Mouse (Mus musculus) neural tube, embryonic 13.5 days (tissue): ENCODE data around the gene Dctd. TPM values are rescaled to one million over a fixed set of nuclear protein-coding genes. Genes with fewer than 3 reads are reported as not detected.
"Not testable (repeated sequence)": the region's sequence is repeated elsewhere in the genome, so short reads cannot be mapped to it uniquely, and the experiment has no call there.

Experiments
- ATAC-seq: fragments of 200-750 bp; cut with Nextera tagmentation; 2 replicates; pipeline ENCODE4 v1.8.0; 2017; ENCODE audit warnings: low read depth, mild to moderate bottlenecking, moderate TSS enrichment, moderate library complexity
- H3K27ac ChIP-seq: fragments of 300-500 bp; sonication (generic); replicated peaks from 2 replicates; pipeline ENCODE4 v1.5.1; 2015; ENCODE audit warnings: moderate library complexity, mild to moderate bottlenecking, inconsistent platforms
- H3K27me3 ChIP-seq: fragments of 300-500 bp; sonication (generic); 2 replicates; pipeline ENCODE4 v1.6.1; 2015; ENCODE audit warnings: mild to moderate bottlenecking, inconsistent platforms
- H3K36me3 ChIP-seq: fragments of 300-500 bp; sonication (generic); 2 replicates; pipeline ENCODE4 v1.6.1; 2015; ENCODE audit warnings: mild to moderate bottlenecking, inconsistent platforms
- H3K4me1 ChIP-seq: fragments of 300-500 bp; sonication (generic); replicated peaks from 2 replicates; pipeline ENCODE4 v1.6.1; 2015; ENCODE audit warnings: inconsistent platforms
- H3K4me2 ChIP-seq: fragments of 300-500 bp; sonication (generic); 2 replicates; pipeline ENCODE4 v1.6.1; 2015; ENCODE audit warnings: inconsistent platforms, mild to moderate bottlenecking, moderate library complexity
- H3K4me3 ChIP-seq: fragments of 300-500 bp; sonication (generic); 2 replicates; pipeline ENCODE4 v1.5.1; 2015; ENCODE audit warnings: mild to moderate bottlenecking, inconsistent platforms
- H3K9ac ChIP-seq: fragments of 300-500 bp; sonication (generic); 2 replicates; pipeline ENCODE4 v1.6.1; 2015; ENCODE audit warnings: moderate library complexity, mild to moderate bottlenecking, inconsistent platforms
- H3K9me3 ChIP-seq: fragments of 300-500 bp; sonication (generic); 2 replicates; pipeline ENCODE4 v1.6.1; 2016; ENCODE audit warnings: inconsistent platforms
- WGBS: fragments of 180-500 bp; shearing (Covaris S2); methylation state at CpG from one replicate; pipeline ENCODE4 v1.1.7; 2015; 5-methylcytosine and 5-hydroxymethylcytosine counted together
- polyA plus RNA-seq: library from polyadenylated mRNA; unstranded; fragments of >200 nt; fragmentation: Nextera tagmentation; extraction: Ambion mirVana; gene quantifications from 2 replicates; pipeline ENCODE4 v1.2.1, GENCODE M21; 2015

The Dctd gene
- polyA plus RNA-seq, 1 experiment from 2014 or later: 10.4 TPM

DNA sequence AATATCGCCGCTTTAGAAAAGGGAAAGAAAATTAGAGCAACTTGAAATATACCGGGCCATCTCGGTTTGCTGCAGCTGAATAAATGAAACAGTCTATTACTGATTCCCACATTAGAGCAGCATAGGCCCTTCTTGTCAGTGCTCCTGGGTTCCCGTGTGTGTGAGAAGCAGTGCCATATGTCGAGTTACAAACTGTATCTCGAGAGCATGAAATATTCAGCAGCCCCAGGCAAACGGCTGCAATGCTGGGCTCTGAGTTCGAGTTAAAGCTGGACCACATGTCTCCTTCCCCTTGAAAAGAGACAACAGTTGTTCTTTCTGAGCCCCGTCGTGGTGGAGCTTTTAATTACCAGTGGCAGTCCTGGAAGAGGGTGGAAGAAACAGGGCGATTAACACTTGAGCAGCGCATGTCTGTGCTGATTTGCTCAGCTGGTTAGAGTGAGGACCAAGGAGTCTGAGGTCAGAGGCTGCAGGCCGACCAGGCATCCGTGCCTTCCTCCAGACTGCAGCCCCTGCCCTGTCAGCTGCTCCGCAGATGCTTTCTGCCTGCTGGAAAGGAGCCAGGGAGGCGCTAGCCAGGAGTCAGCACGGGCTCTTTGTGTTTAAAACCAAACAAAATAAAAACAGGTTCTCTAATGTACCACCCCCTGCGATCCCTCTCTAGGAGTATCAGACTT lies 53.3 kb downstream of the Dctd start:
- no peaks in the 10 kb centered on the region for H3K36me3 ChIP-seq
- ATAC-seq: peak; percentile 73
- H3K9me3 ChIP-seq: 0 out of 2 replicates have a peak, but pooled peaks cover 8% of the 10 kb centered on the region
- peak overlapping the region; percentile 25; the same call in 1 of the 2 replicates for H3K4me2 ChIP-seq
- peak overlapping the region; percentile 68 for H3K27ac ChIP-seq
- peaks cover 26% of the 10 kb centered on the region for H3K4me1 ChIP-seq
- peaks cover 7% of the 10 kb centered on the region; the same call in 1 of the 2 replicates for H3K27me3 ChIP-seq
- H3K9ac ChIP-seq: peak overlapping the region; percentile 36; the same call in 1 of the 2 replicates
- 30% methylated on average over 19 of the region's 19 CpGs for WGBS
- H3K4me3 ChIP-seq: no peak overlapping the region

DNA sequence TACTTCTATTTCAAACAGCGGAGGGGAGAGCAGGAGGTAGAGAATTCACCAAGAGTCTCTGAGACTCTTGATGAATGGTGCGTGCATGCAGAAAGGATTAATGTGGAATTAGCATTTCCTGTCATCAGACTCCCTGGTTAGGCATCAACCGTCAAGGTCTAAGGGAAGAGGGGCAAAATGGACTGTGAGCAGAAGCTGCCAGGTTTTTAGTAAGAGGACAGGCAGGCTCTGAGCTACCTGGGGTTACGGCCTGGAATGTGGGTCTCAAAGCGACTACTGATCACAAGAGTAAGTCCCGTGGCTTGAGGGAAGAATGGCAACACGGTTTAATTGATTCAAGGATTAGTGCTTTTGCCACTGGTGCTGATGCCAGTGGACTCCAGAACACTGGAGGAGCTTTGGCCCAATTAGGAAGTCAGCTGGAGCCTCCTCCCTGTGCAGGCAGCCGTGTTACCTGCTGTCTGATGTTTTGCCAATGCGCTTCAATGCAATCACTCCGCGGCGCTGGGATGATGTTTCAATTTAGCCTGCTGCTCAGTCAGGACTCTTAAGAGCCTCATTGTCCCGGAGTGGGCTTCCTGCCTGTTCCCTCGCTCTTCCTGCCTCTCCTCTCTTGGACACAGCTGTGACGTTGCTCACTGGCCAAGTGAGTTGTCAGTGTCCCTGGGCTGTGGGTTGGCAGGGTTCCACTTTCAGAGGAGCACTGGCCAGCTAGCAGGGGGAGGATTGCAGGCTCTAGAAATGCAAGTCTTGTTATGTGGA lies 54.6 kb downstream of the Dctd start:
- Histone ChIP-seq H3K27me3 (peaks cover 13% of the 10 kb centered on the region; the same call in 1 of the 2 replicates), H3K36me3 (no peaks in the 10 kb centered on the region), H3K9me3 (0 out of 2 replicates have a peak, but pooled peaks cover 8% of the 10 kb centered on the region), H3K9ac (0 out of 2 replicates have a peak overlapping the region, but pooled peaks have one; percentile 31), H3K4me3 (no peak overlapping the region), H3K4me1 (peaks cover 39% of the 10 kb centered on the region), H3K4me2 (peak overlapping the region; percentile 33), H3K27ac (peak overlapping the region; percentile 64)
- peak; percentile 59; the same call in 1 of the 2 replicates for ATAC-seq
- 21% methylated on average over 15 of the region's 15 CpGs for WGBS

DNA sequence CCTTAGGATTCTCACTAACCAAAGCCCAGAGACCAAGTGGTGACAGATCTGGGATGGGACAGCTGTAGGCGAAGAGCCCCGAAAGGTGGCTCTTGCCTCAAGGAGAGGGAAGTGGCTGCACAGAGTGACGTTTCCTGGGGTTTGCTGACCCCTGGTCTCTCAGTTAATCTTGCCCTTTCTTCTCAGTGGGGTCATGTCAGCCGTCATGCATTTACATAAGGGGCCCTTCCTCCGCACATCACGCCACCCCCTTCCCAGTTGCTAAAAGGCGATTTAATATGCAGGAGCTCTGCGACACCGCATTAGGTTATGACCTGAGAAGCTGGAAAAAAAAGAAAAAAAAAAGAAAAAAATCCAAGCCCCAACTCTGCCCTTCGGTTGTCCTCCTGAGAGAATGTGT lies 58.8 kb downstream of the Dctd start:
- H3K9ac ChIP-seq: no peak overlapping the region
- H3K27me3 ChIP-seq: peaks cover 13% of the 10 kb centered on the region; the same call in 1 of the 2 replicates
- no peak for ATAC-seq
- peaks cover 37% of the 10 kb centered on the region for H3K4me1 ChIP-seq
- H3K9me3 ChIP-seq: no peaks in the 10 kb centered on the region
- WGBS: 22% methylated on average over 10 of the region's 10 CpGs
- no peak overlapping the region for H3K4me2 ChIP-seq
- peak overlapping the region; percentile 7; the same call in 1 of the 2 replicates for H3K27ac ChIP-seq
- H3K4me3 ChIP-seq: no peak overlapping the region
- no peaks in the 10 kb centered on the region for H3K36me3 ChIP-seq

DNA sequence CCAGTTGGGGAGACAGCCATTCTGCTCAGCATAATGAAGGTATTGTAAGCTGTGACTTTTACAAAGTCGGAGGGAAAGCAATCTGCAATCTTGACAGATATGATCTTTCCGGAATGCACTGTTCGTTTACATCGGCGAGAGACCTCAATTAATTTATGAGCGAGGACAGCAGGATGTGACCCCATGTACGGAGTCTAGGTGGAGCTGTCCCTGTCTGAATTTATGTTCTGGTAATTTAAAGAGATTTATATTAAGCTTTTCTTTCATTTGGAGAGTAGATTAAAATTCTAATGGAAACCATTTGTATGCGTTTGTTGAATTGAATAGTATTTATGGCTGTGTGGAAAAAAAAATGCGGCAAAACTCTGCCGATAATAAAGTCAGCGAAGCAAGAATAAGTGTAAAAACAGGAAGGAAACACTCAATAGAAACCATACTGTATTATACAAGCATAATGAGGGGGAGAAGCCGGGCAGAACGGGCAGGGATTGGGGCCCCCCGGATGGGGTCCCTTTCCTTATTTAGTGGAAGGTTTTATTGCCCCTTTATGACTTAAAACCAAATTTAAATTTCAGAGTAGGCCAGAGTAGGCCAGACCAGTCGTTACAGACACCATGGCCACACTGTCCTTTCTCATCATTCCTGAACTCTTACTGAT lies 59.8 kb downstream of the Dctd start:
- Histone ChIP-seq H3K36me3 (no peaks in the 10 kb centered on the region), H3K9ac (no peak overlapping the region), H3K4me3 (no peak overlapping the region), H3K9me3 (no peaks in the 10 kb centered on the region), H3K4me1 (peaks cover 28% of the 10 kb centered on the region), H3K4me2 (peak overlapping the region; percentile 10), H3K27ac (0 out of 2 replicates have a peak overlapping the region, but pooled peaks have one; percentile 49), H3K27me3 (peaks cover 16% of the 10 kb centered on the region; the same call in 1 of the 2 replicates)
- WGBS: 13% methylated on average over 15 of the region's 15 CpGs
- 0 out of 2 replicates have a peak, but pooled peaks have one; percentile 29 for ATAC-seq

DNA sequence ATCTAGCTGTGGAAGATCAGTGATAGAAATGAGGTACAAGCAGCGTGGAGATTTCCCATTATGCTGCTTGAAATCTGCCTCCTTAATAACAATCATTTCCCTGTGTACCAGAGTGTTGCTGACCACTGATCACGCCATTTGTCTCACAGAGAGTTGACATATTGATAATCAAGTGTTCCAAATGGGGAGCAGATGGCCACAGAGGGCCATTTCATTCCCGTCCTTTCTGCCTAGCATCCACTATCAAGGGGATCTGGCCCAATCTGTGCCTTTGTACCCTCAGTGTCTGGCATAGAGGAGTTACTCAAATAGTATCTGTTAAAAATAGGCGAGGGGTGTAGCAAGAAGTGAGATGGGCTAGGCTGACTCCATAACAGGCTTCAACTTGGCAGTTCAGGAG lies 78.5 kb downstream of the Dctd start:
- Histone ChIP-seq H3K9me3 (no peaks in the 10 kb centered on the region), H3K4me3 (no peak overlapping the region), H3K27ac (no peak overlapping the region), H3K9ac (no peak overlapping the region), H3K27me3 (no peaks in the 10 kb centered on the region), H3K36me3 (no peaks in the 10 kb centered on the region), H3K4me2 (no peak overlapping the region), H3K4me1 (peaks cover 14% of the 10 kb centered on the region)
- ATAC-seq: no peak
- 54% methylated on average over 4 of the region's 4 CpGs for WGBS

DNA sequence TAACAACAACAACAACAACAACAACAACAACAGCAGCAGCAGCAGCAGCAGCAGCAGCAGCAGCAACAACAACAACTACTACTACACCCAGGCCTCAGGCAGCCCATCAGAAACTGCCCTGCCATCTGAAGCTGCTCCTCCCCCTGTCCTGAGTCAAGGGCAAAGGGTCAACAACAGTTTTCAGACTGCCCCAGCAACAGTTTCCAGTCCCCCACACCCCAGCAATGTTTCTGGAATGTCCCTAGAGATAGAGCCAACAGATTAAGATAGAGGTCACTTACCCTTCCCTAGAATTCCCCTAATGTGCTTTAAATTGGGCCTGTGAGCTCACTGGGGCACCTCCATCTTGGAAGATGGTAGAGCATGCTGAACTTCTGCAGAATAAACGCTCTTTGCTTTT lies 79.0 kb downstream of the Dctd start:
- Histone ChIP-seq H3K9me3 (no peaks in the 10 kb centered on the region), H3K27me3 (no peaks in the 10 kb centered on the region), H3K27ac (no peak overlapping the region), H3K9ac (no peak overlapping the region), H3K4me3 (no peak overlapping the region), H3K36me3 (no peaks in the 10 kb centered on the region), H3K4me2 (no peak overlapping the region), H3K4me1 (peaks cover 14% of the 10 kb centered on the region)
- ATAC-seq: no peak
- WGBS: 98% methylated on average over 1 of the region's 1 CpGs

DNA sequence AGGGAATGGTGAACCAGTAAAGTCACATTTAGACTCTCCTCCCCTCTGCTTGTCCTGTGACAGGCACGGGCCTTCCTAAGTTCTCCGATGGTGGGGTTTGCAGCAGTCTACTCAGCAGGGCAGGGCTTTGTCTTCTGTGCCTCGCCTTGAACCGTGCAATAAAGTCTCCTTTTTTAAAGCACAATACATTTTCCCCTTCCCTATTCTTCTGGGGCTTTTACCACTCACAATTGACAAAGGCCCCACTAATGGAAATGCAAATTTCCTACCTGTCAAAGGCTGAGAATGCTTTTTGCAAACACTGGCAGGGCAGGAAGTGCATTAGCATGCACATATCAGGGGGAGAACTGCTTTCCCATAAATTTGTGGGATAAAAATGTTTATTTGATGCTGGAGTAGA lies 80.1 kb downstream of the Dctd start:
- H3K27me3 ChIP-seq: no peaks in the 10 kb centered on the region
- 5% methylated on average over 4 of the region's 4 CpGs for WGBS
- H3K36me3 ChIP-seq: no peaks in the 10 kb centered on the region
- ATAC-seq: peak; percentile 32; the same call in 1 of the 2 replicates
- peaks cover 14% of the 10 kb centered on the region for H3K4me1 ChIP-seq
- H3K9ac ChIP-seq: peak overlapping the region; percentile 6; the same call in 1 of the 2 replicates
- no peak overlapping the region for H3K4me3 ChIP-seq
- no peak overlapping the region for H3K27ac ChIP-seq
- no peak overlapping the region for H3K4me2 ChIP-seq
- H3K9me3 ChIP-seq: no peaks in the 10 kb centered on the region

DNA sequence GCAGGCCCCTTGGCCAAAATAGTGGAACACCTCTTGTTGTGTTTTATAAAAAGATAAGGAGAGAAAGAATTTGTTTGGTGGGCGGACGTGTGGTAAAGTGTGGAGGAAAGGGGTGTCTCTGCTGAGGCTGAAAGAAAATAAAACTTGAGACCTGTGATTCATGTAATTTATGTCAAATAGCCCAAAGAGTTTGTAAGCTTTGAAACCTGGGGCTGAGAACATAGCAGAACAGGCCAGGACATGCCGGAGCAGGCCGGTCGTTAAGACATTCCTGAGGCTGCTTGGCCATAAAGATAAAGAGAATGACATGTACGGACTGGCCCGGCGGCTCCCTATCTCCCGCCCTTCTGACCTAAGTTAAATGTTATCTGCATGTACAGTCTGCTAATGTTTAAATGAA lies 81.3 kb downstream of the Dctd start:
- not testable (repeated sequence) for H3K27ac ChIP-seq, H3K36me3 ChIP-seq, H3K9ac ChIP-seq, H3K9me3 ChIP-seq, ATAC-seq, H3K27me3 ChIP-seq, H3K4me3 ChIP-seq, H3K4me2 ChIP-seq
- WGBS: 94% methylated on average over 9 of the region's 9 CpGs
- H3K4me1 ChIP-seq: peaks cover 14% of the 10 kb centered on the region

DNA sequence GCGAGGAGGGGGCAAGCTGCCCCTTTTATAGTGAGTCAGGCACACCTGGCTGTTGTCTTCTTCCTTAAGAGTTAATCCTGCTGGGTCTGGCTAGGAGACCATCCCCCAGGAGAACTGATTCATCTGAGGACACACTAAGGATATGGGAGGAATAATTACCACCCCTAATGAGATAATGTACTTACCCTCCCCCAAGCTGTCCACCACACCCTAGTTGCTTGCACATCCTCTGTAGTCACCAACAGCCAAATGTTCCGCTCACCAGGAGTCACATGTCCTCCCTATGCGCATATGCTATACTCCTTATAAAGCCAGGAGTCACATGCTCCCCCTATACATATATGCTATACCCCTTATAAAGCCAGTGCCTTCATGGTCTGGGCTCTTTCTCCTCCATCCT lies 82.1 kb downstream of the Dctd start:
- no peak for ATAC-seq
- Histone ChIP-seq H3K36me3 (no peaks in the 10 kb centered on the region), H3K9me3 (no peaks in the 10 kb centered on the region), H3K9ac (no peak overlapping the region), H3K4me3 (no peak overlapping the region), H3K4me1 (peaks cover 14% of the 10 kb centered on the region), H3K27ac (no peak overlapping the region), H3K27me3 (no peaks in the 10 kb centered on the region), H3K4me2 (no peak overlapping the region)
- 95% methylated on average over 3 of the region's 3 CpGs for WGBS

DNA sequence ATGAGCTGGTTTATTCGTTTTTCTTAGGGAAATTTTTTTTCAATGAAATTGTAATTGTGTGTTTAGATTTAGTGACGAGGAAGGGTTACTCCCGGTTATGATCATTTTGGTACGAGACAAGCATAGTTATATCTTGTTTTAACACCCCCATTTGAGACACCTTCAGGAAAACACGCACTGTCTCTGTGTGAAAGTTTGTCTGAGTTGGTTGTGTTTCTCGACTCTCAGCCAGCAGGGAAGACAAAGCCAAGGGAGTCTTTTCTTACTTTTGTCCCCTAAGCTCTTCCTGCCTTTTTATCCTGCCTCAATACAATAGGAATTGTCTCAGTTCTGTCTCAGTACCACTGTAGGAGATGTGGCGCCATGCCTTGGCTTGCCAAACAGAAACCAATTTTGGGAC lies 84.9 kb downstream of the Dctd start:
- ATAC-seq: no peak

DNA sequence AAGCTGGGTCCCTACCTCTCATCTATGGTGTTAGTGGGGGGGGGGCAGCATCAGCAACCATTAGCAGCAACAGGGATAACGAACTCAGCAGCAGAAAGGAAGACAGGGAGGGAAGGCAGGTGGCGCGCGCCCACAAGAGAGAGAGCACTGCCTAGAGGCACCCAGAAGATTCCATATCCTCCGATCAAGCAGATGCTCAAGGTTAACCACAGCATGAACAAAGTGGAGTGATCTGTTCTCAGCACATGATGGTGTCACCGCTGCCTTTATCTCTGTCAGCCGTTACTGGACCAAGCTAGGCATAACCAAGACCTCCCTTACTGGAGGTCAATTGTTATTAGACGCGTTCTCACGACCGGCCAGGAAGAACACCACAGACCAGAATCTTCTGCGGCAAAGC lies 89.7 kb downstream of the Dctd start:
- Histone ChIP-seq H3K9ac (no peak overlapping the region), H3K9me3 (no peaks in the 10 kb centered on the region), H3K4me2 (no peak overlapping the region), H3K4me3 (no peak overlapping the region), H3K27me3 (no peaks in the 10 kb centered on the region), H3K36me3 (no peaks in the 10 kb centered on the region), H3K4me1 (no peaks in the 10 kb centered on the region), H3K27ac (no peak overlapping the region)
- WGBS: 98% methylated on average over 12 of the region's 12 CpGs
- ATAC-seq: no peak

More for the DNA sequence above, 84.9 kb downstream of the Dctd start:
- Histone ChIP-seq H3K27ac (no peak overlapping the region), H3K4me2 (no peak overlapping the region), H3K9ac (no peak overlapping the region), H3K36me3 (no peaks in the 10 kb centered on the region), H3K27me3 (no peaks in the 10 kb centered on the region), H3K9me3 (no peaks in the 10 kb centered on the region), H3K4me1 (peaks cover 8% of the 10 kb centered on the region), H3K4me3 (no peak overlapping the region)
- WGBS: 89% methylated on average over 7 of the region's 7 CpGs

DNA sequence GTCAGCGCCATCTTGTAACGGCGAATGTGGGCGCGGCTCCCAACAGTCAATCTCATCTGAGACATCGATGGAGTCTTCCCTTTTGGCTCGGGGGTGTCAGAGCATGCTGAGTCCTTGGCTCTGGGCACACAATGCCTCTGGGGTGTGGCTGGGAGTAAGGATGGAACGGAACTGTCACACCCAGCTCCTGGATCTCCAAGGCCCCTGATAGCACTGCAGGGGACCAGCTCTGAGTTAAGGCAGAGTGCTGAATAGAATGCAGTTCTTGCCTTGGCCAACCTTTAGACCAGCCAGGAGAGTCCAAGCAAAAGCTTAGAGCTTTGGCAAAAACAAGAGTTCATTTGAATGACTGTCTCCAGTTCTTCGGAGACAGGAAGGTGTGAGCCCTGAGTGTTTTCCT lies 97.1 kb downstream of the Dctd start:
- Histone ChIP-seq H3K4me3 (no peak overlapping the region), H3K27me3 (no peaks in the 10 kb centered on the region), H3K27ac (no peak overlapping the region), H3K4me2 (no peak overlapping the region), H3K4me1 (no peaks in the 10 kb centered on the region), H3K9me3 (no peaks in the 10 kb centered on the region; the same call in 1 of the 2 replicates), H3K36me3 (no peaks in the 10 kb centered on the region), H3K9ac (no peak overlapping the region)
- WGBS: 98% methylated on average over 9 of the region's 9 CpGs
- ATAC-seq: no peak
